Mouse (Mus musculus): ENCODE data around the gene Tbc1d13.

DNA sequence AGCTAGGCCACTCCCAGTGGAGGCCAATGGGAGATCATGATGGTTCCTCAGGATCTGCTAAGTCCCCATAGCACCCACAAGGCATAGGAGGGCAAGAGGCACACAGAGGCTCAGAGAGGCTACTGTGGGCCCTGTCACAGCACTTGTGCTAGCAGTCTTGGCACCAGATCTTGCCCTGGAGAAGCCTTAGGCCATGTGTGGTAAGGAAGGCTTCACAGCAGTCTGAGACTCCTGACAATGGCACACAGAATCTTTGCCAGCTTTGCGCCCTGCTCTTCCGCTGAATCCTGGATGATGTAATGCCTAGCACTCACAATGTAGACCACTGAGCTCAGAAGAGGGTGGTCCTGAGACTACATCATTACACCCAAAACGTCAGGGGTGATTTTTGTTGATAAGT lies 61.1 kb downstream of the Tbc1d13 start:
- TF ChIP-seq CTCF (IDR thresholded peaks at IDR 0.05; ENCODE audit: extremely low read depth, insufficient read depth, insufficient read length, insufficient replicate concordance), result no peak
- TF ChIP-seq POLR2A (IDR thresholded peaks at IDR 0.05; ENCODE audit: low read depth, low read length), result no peak
